Mouse (Mus musculus): ENCODE data around the gene Fbxo46.

Gene Fbxo46

GRCm38 (mm10) chr7:19165656-19166423, 46.2 kb downstream of the Fbxo46 start, which contains the start of gene Gipr:
Gene Gipr, minus strand, starts transcription at chr7:19166127.
- in situ Hi-C loops (cut with MboI, MseI), result no loop called here

GRCm38 (mm10) chr7:19166990-19167389, 47.3 kb downstream of the Fbxo46 start:
- in situ Hi-C loops (cut with MboI, MseI), result no loop called here

- in situ Hi-C loops (cut with MboI, MseI), result no loop called here
Observed at GRCm38 (mm10) chr7:19169506-19169905, 49.8 kb downstream of the Fbxo46 start.

- in situ Hi-C loops (cut with MboI, MseI), result no loop called here
Observed at GRCm38 (mm10) chr7:19170142-19170541, 50.5 kb downstream of the Fbxo46 start.

GRCm38 (mm10) chr7:19171831-19172230, 52.2 kb downstream of the Fbxo46 start:
- in situ Hi-C loops (cut with MboI, MseI), result no loop called here

GRCm38 (mm10) chr7:19172874-19173273, 53.2 kb downstream of the Fbxo46 start:
- in situ Hi-C loops (cut with MboI, MseI), result no loop called here

GRCm38 (mm10) chr7:19175708-19176515, 56.3 kb downstream of the Fbxo46 start, which contains the start of gene Eml2:
Gene Eml2, plus strand, starts transcription at chr7:19176421.
- in situ Hi-C loops (cut with MboI, MseI), result loop anchor here (5.0 kb wide), 1 partner anchor 106 kb away; the partner anchor contains the start of genes Ppm1n and Rtn2

- in situ Hi-C loops (cut with MboI, MseI), result loop anchor here (5.0 kb wide), 1 partner anchor 106 kb away; the partner anchor contains the start of genes Ppm1n and Rtn2
Observed at GRCm38 (mm10) chr7:19176516-19176947, 56.9 kb downstream of the Fbxo46 start.

- in situ Hi-C loops (cut with MboI, MseI), result loop anchor here (5.0 kb wide), 1 partner anchor 105 kb away; the partner anchor contains the start of genes Ppm1n and Rtn2
Observed at GRCm38 (mm10) chr7:19177216-19177615, 57.6 kb downstream of the Fbxo46 start.

- in situ Hi-C loops (cut with MboI, MseI), result loop anchor here (5.0 kb wide), 1 partner anchor 104 kb away; the partner anchor contains the start of genes Ppm1n and Rtn2
Observed at GRCm38 (mm10) chr7:19178035-19178434, 58.4 kb downstream of the Fbxo46 start.

GRCm38 (mm10) chr7:19178443-19179092, 58.9 kb downstream of the Fbxo46 start:
- in situ Hi-C loops (cut with MboI, MseI), result loop anchor here (5.0 kb wide), 1 partner anchor 104 kb away; the partner anchor contains the start of genes Ppm1n and Rtn2

GRCm38 (mm10) chr7:19179173-19179572, 59.5 kb downstream of the Fbxo46 start:
- in situ Hi-C loops (cut with MboI, MseI), result loop anchor here (5.0 kb wide), 1 partner anchor 103 kb away; the partner anchor contains the start of genes Ppm1n and Rtn2

GRCm38 (mm10) chr7:19179936-19180335, 60.3 kb downstream of the Fbxo46 start:
- in situ Hi-C loops (cut with MboI, MseI), result loop anchor here (5.0 kb wide), 2 partner anchors 37 to 102 kb away; partner anchors contain the start of genes Ppm1n and Rtn2

GRCm38 (mm10) chr7:19180862-19181429, 61.3 kb downstream of the Fbxo46 start:
- in situ Hi-C loops (cut with MboI, MseI), result loop anchor here (5.0 kb wide), 1 partner anchor 36 kb away; no protein-coding TSS in a partner anchor

- in situ Hi-C loops (cut with MboI, MseI), result loop anchor here (5.0 kb wide), 1 partner anchor 33 kb away; no protein-coding TSS in a partner anchor
Observed at GRCm38 (mm10) chr7:19184250-19184649, 64.6 kb downstream of the Fbxo46 start.

- in situ Hi-C loops (cut with MboI, MseI), result loop anchor here (5.0 kb wide), 1 partner anchor 33 kb away; no protein-coding TSS in a partner anchor
Observed at GRCm38 (mm10) chr7:19184758-19185157, 65.1 kb downstream of the Fbxo46 start.

Measured in T-helper 1 cell (primary cell).